Mouse (Mus musculus) natural killer cell, adult 2 months (primary cell): Measurements from ENCODE around the gene Ces1h.
"Not testable (repeated sequence)": the region's sequence is repeated elsewhere in the genome, so short reads cannot be mapped to it uniquely, and the experiment has no call there.

ENCODE experiments used
- DNase-seq, 2 experiments: peaks; one replicate each; pipeline ENCODE4 v3.0.0; 2022; ENCODE audit warnings: low spot score in 2 of 2

Ces1h gene

GRCm38 (mm10) chr8:93379625-93380024 lies at the start of gene Ces1h:
Gene Ces1h (minus strand): TSS chr8:93379725.
- no peak for DNase-seq

- no peak for DNase-seq
Observed at GRCm38 (mm10) chr8:93427195-93427594, 47.7 kb upstream of the Ces1h start.

GRCm38 (mm10) chr8:93415387-93415786 lies 35.9 kb upstream of the Ces1h start:
- DNase-seq: no peak

- DNase-seq: no peak
Observed at GRCm38 (mm10) chr8:93408830-93409229, 29.3 kb upstream of the Ces1h start.

- no peak for DNase-seq
Observed at GRCm38 (mm10) chr8:93399698-93400097, 20.2 kb upstream of the Ces1h start.

- no peak for DNase-seq
Observed at GRCm38 (mm10) chr8:93398044-93398443, 18.5 kb upstream of the Ces1h start.

- not testable (repeated sequence) for DNase-seq
Observed at GRCm38 (mm10) chr8:93394079-93394619, 14.6 kb upstream of the Ces1h start.

GRCm38 (mm10) chr8:93369481-93369880 lies 10.0 kb downstream of the Ces1h start:
- DNase-seq: no peak

GRCm38 (mm10) chr8:93360113-93360512 lies 19.4 kb downstream of the Ces1h start:
- no peak for DNase-seq

- DNase-seq: no peak
Observed at GRCm38 (mm10) chr8:93339531-93339930, 40.0 kb downstream of the Ces1h start.

- DNase-seq: no peak
Observed at GRCm38 (mm10) chr8:93337207-93337606, 42.3 kb downstream of the Ces1h start, which contains the start of gene Ces1g. Gene Ces1g (minus strand): TSS chr8:93337308.

GRCm38 (mm10) chr8:93332703-93333102 lies 46.8 kb downstream of the Ces1h start:
- DNase-seq: no peak

GRCm38 (mm10) chr8:93331151-93331550 lies 48.4 kb downstream of the Ces1h start:
- no peak for DNase-seq

GRCm38 (mm10) chr8:93325123-93325522 lies 54.4 kb downstream of the Ces1h start:
- DNase-seq: no peak

GRCm38 (mm10) chr8:93317031-93317430 lies 62.5 kb downstream of the Ces1h start:
- DNase-seq: no peak

- no peak for DNase-seq
Observed at GRCm38 (mm10) chr8:93315557-93315956, 64.0 kb downstream of the Ces1h start.
